Mouse (Mus musculus) T-helper 2 cell (primary cell): Measurements from ENCODE around the gene Hist1h3e.
"Not testable (repeated sequence)": the region's sequence is repeated elsewhere in the genome, so short reads cannot be mapped to it uniquely, and the experiment has no call there.

Source experiments
- in situ Hi-C: fragments of 300-600 bp; cut with MboI, MseI; formaldehyde crosslinking; loops from one replicate; pipeline ENCODE4 v1.15.1; 2025; ENCODE audit warnings: high pct_unique_total_duplicates

Hist1h3e gene

GRCm38 (mm10) chr13:23561883-23562659 is at the start of gene Hist1h3e:
Gene Hist1h3e (minus strand): TSS chr13:23562369.
- in situ Hi-C loops: not testable (repeated sequence)

GRCm38 (mm10) chr13:23611638-23612037 is 49.5 kb upstream of the Hist1h3e start:
- in situ Hi-C loops: no loop called here

DNA sequence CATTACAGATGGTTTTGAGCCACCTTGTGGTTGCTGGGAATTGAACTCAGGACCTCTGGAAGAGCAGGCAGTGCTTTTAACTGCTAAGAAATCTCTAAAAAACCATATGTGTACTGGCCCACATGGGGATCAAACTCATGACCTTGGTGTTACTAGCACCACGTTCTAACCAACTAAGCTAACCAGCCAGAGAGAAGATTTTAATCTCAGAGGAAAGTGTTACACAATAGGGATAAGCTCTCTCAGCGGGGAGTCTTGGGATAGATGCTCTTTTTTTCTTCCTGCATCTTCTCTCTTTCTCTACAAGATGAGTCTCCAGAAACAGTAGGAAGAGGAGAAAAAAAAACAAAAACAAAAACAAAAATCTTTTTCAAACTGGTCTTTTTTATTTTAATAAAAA is 48.2 kb upstream of the Hist1h3e start:
- in situ Hi-C loops: no loop called here

DNA sequence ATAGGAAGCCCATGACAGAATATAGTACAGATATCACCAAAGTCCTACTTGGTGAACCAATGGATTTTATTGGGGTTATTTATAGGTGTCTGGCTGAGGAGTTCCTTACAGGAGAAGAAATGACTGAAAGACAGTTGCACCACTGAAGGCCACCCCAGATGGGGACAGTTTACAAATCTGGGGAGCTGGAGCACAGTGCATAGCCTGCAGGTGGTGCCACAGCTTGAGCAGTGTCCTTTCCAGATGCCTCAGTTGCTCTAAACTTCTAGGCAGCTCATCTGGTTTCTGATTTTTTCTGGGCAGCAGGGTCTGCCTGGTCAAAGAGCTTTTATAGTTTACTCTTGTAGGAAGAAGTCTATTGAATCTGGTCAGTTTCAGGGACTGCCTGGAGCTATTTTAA is 47.7 kb upstream of the Hist1h3e start:
- in situ Hi-C loops: no loop called here

DNA sequence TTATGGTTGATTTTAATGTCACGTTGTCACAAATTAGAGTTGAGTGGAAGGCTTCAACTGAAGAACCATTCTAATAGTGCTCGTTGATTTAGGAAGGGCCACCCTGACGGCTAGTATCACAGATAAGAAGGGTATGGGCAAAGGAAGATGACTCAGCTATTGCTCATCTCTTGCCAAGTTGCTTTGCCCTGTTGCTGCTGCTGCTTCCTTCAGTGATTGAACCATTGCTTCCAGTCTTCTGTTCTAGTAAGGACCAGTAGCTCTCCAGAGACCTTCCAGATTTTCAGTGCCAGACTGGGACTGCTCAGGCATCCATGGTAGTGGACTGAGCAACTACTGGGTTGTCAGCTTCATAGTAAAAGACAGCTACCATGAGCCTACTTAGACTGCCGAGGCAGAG is 47.0 kb upstream of the Hist1h3e start:
- in situ Hi-C loops: no loop called here

- in situ Hi-C loops: no loop called here
Observed at GRCm38 (mm10) chr13:23605052-23605451, 42.9 kb upstream of the Hist1h3e start.

GRCm38 (mm10) chr13:23604452-23604851 is 42.3 kb upstream of the Hist1h3e start:
- in situ Hi-C loops: no loop called here

- in situ Hi-C loops: no loop called here
Observed at GRCm38 (mm10) chr13:23603182-23603699, 41.1 kb upstream of the Hist1h3e start.

GRCm38 (mm10) chr13:23597957-23598356 is 35.8 kb upstream of the Hist1h3e start:
- in situ Hi-C loops: no loop called here

GRCm38 (mm10) chr13:23595622-23596372 is 33.6 kb upstream of the Hist1h3e start:
- in situ Hi-C loops: no loop called here

GRCm38 (mm10) chr13:23595185-23595584 is 33.0 kb upstream of the Hist1h3e start:
- in situ Hi-C loops: no loop called here

GRCm38 (mm10) chr13:23593051-23593770 is 31.0 kb upstream of the Hist1h3e start:
- in situ Hi-C loops: no loop called here

DNA sequence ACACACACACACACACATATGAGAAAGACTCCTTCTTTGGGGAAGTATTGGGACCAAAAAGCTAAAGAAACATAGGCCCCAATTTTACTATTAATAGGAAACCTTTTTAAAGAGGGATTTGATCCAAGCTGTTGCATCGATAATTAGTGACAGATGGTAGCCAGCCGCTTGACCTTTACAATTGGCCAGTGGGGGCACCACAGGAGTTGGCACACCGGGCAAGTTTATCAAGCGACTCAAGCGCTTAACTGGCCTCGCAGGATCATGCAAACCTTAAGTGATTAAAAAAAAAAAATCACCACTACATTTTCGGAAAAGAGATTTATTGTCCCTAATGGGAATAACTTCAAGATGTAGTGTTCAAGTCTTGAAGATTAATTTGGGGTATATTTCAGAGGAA is 30.4 kb upstream of the Hist1h3e start:
- in situ Hi-C loops: no loop called here

- in situ Hi-C loops: not testable (repeated sequence)
Observed at GRCm38 (mm10) chr13:23591886-23592285, 29.7 kb upstream of the Hist1h3e start.

DNA sequence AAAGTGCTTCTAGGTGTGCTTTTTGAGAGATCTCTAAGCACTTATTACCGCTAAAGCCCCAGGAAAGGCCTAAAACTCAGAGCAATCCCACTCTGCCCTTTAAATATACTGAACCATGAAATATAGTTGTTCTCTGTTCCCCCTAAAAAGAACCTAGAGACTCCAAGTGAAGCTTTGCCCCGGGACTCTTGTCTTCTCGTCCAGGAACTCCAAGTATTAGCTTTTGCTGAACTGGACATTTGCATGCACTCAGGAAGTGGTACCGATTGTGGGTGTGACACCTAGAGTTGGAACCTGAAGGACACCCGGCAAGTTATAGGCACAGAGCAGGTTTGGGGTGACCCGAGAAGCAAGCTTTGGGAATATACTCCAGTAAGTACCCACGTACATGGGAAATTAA is 29.0 kb upstream of the Hist1h3e start:
- in situ Hi-C loops: no loop called here

DNA sequence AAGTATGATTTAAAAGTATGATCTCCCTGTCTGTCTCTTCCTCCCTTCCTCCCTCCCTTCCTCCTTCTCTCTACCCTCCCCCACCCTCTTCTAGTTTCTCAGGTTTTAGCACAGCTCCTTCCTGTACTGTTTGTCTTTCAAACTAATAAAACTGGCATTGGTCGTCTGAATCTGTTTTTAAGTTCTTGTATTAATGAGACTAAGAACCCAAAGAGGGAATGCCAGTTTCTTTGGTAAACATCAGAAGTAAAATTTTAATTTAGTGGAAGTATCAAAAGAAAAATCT is 24.7 kb upstream of the Hist1h3e start:
- in situ Hi-C loops: no loop called here

- in situ Hi-C loops: no loop called here
Observed at GRCm38 (mm10) chr13:23586099-23586939, 24.1 kb upstream of the Hist1h3e start.

DNA sequence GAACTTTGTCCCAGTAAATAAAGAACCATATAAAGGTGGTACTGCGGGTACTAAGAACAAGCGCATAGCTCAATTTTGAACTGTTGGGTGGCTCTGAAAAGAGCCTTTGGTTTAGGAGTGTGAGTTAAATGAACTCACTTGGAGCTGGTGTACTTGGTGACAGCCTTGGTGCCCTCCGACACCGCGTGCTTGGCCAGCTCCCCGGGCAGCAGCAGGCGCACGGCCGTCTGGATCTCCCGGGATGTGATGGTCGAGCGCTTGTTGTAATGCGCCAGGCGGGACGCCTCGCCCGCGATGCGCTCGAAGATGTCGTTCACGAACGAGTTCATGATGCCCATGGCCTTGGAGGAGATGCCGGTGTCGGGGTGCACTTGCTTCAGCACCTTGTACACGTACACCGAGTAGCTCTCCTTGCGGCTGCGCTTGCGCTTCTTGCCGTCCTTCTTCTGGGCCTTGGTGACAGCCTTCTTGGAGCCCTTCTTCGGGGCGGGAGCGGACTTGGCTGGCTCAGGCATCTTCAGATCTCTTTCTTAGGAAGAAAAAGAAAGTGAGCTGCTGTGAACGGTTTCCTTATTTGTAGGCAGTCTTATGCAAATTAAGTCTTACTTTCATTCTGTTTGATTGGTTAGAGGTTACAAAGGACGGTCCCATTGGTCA is 23.4 kb upstream of the Hist1h3e start:
- in situ Hi-C loops: not testable (repeated sequence)

GRCm38 (mm10) chr13:23585029-23585441 is 22.9 kb upstream of the Hist1h3e start:
- in situ Hi-C loops: no loop called here

DNA sequence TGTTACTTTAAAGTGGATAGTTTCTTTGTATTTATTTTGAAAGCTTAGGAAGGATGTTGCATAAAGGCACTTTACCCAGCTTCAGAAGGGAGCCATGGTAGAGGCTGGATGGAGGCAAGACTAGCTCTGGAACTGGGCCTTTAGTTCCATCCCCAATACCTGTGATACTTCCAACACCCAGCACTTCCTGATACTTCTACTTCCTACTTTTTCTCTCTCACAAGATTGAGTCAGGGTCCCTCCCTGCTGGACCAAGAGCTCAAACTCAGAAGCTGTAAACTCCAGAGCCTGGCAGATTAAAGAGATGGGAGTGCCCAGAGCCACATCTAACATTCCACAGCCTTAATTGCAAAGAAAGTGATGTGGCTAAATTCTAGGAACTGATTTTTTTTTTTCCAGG is 22.2 kb upstream of the Hist1h3e start:
- in situ Hi-C loops: no loop called here
